19 mouse cellular contexts compared by ENCODE assay signal in genomic region chr4:52331361-52331951, GRCm38 (mm10).
A peak's percentile ranks its signal among the peaks of the same experiment; 100 is the strongest.
DNase-seq lines count a peak whose midpoint lies in the region; ATAC-seq and TF ChIP-seq lines count a peak whose summit lies in the region.
"Had no signal": no experiment of that assay in that cellular context is flagged by ENCODE, and none has a peak within 500 bp of the region (broad histone marks: within the 10 kb centered on the region; RNA-seq: fewer than 3 reads in every experiment).

No protein-coding gene starts in this region.

- no peak overlapping the region for H3K4me2 ChIP-seq in forebrain, embryonic 16.5 days (ENCODE audit: low read length)
- no peak overlapping the region for H3K4me2 ChIP-seq in forebrain, embryonic 11.5 days (ENCODE audit: low read depth, low read length, severe bottlenecking)
- H3K4me2 ChIP-seq in liver, embryonic 11.5 days, result no peak overlapping the region
- H3K4me2 ChIP-seq: hindbrain, embryonic 14.5 days; kidney, embryonic 15.5 days; liver, embryonic 12.5 days; lung, embryonic 15.5 days; midbrain, embryonic 12.5 days had no signal

- no peak overlapping the region for H3K27ac ChIP-seq in forebrain, embryonic 16.5 days (ENCODE audit: low read length)
- no peak overlapping the region for H3K27ac ChIP-seq in forebrain, embryonic 11.5 days (ENCODE audit: low read depth, low read length)
- H3K27ac ChIP-seq in layer of hippocampus, adult 2 months, result peak overlapping the region; percentile 46
- no peak overlapping the region for H3K27ac ChIP-seq in liver, embryonic 11.5 days (ENCODE audit: low read depth, low read length)
- H3K27ac ChIP-seq: heart, embryonic 10.5 days; hindbrain, embryonic 14.5 days; kidney, embryonic 15.5 days; liver, embryonic 12.5 days; lung, embryonic 15.5 days; macrophage; midbrain, embryonic 12.5 days had no signal

- no peak for DNase-seq in forebrain, embryonic 11.5 days (ENCODE audit: low spot score)
- DNase-seq in retina, postnatal 1 day, result peak; percentile 70
- no peak for DNase-seq in retina, embryonic 14.5 days (ENCODE audit: low spot score)
- DNase-seq in layer of hippocampus, adult 2 months (ENCODE audit: low spot score in 2 of 2), result peak; percentile 37 to 57
- DNase-seq in telencephalon, adult 2 months (ENCODE audit: low read depth, low spot score), result peak; percentile 38
- DNase-seq in liver, embryonic 11.5 days (ENCODE audit: low spot score), result no peak
- DNase-seq: embryo, embryonic 11 days; gastrocnemius, postnatal 36 days; heart, postnatal 10 days; thymus, postnatal 14 days had no signal

- H3K9me3 ChIP-seq in forebrain, embryonic 16.5 days (ENCODE audit: control insufficient read depth, low read length), result no peaks in the 10 kb centered on the region
- no peaks in the 10 kb centered on the region for H3K9me3 ChIP-seq in forebrain, embryonic 11.5 days (ENCODE audit: control insufficient read depth, low read length)
- no peaks in the 10 kb centered on the region; the same call in 1 of the 2 replicates for H3K9me3 ChIP-seq in liver, embryonic 11.5 days (ENCODE audit: control insufficient read depth, low read length)
- H3K9me3 ChIP-seq: heart, embryonic 10.5 days; kidney, embryonic 15.5 days; liver, embryonic 12.5 days; lung, embryonic 15.5 days; midbrain, embryonic 12.5 days had no signal

- H3K27me3 ChIP-seq in forebrain, embryonic 16.5 days (replicated peaks; ENCODE audit: control insufficient read depth, insufficient read depth, low read length), result no peaks in the 10 kb centered on the region
- no peaks in the 10 kb centered on the region for H3K27me3 ChIP-seq in forebrain, embryonic 11.5 days (ENCODE audit: control insufficient read depth, insufficient read depth, low read length)
- no peaks in the 10 kb centered on the region for H3K27me3 ChIP-seq in liver, embryonic 11.5 days (replicated peaks; ENCODE audit: control insufficient read depth, insufficient read depth, low read length)
- H3K27me3 ChIP-seq: kidney, embryonic 15.5 days; liver, embryonic 12.5 days; lung, embryonic 15.5 days; midbrain, embryonic 12.5 days had no signal

- TF ChIP-seq CTCF in layer of hippocampus, adult 2 months (conservative IDR thresholded peaks at IDR 0.05), result no peak

- ATAC-seq in forebrain, embryonic 16.5 days, result peak; percentile 52
- no peak for ATAC-seq in forebrain, embryonic 11.5 days (replicated peaks; ENCODE audit: low FRiP score)
- ATAC-seq in liver, embryonic 11.5 days (replicated peaks; ENCODE audit: low FRiP score), result no peak
- ATAC-seq: intestine, embryonic 16.5 days; liver, embryonic 12.5 days had no signal

- 28% methylated on average over 1 of the region's 1 CpGs for WGBS in forebrain, embryonic 16.5 days
- WGBS in forebrain, embryonic 11.5 days, result 90% methylated on average over 1 of the region's 1 CpGs
- 77% methylated on average over 1 of the region's 1 CpGs for WGBS in liver, embryonic 11.5 days

- no peak overlapping the region for H3K9ac ChIP-seq in forebrain, embryonic 16.5 days (replicated peaks; ENCODE audit: low read depth, low read length)
- H3K9ac ChIP-seq in forebrain, embryonic 11.5 days (ENCODE audit: low read length), result no peak overlapping the region
- H3K9ac ChIP-seq in liver, embryonic 11.5 days (ENCODE audit: low read depth, low read length), result no peak overlapping the region
- H3K9ac ChIP-seq: hindbrain, embryonic 14.5 days; kidney, embryonic 15.5 days; liver, embryonic 12.5 days; lung, embryonic 15.5 days; midbrain, embryonic 12.5 days had no signal

- H3K4me3 ChIP-seq in forebrain, embryonic 16.5 days (replicated peaks; ENCODE audit: low read length), result no peak overlapping the region
- no peak overlapping the region for H3K4me3 ChIP-seq in forebrain, embryonic 11.5 days (ENCODE audit: low read depth, low read length)
- H3K4me3 ChIP-seq in layer of hippocampus, adult 2 months, result no peak overlapping the region
- no peak overlapping the region for H3K4me3 ChIP-seq in liver, embryonic 11.5 days (ENCODE audit: low read depth, low read length)
- H3K4me3 ChIP-seq: heart, embryonic 10.5 days; kidney, embryonic 15.5 days; liver, embryonic 12.5 days; lung, embryonic 15.5 days; midbrain, embryonic 12.5 days had no signal

- H3K36me3 ChIP-seq in forebrain, embryonic 16.5 days (ENCODE audit: control insufficient read depth, insufficient read depth), result no peaks in the 10 kb centered on the region
- no peaks in the 10 kb centered on the region for H3K36me3 ChIP-seq in forebrain, embryonic 11.5 days (ENCODE audit: control insufficient read depth, insufficient read depth, low read length)
- H3K36me3 ChIP-seq in liver, embryonic 11.5 days (ENCODE audit: control insufficient read depth, insufficient read depth, low read length), result no peaks in the 10 kb centered on the region
- H3K36me3 ChIP-seq: heart, embryonic 10.5 days; kidney, embryonic 15.5 days; liver, embryonic 12.5 days; lung, embryonic 15.5 days; midbrain, embryonic 12.5 days had no signal

- H3K4me1 ChIP-seq in forebrain, embryonic 16.5 days (replicated peaks; ENCODE audit: control insufficient read depth, insufficient read depth, low read length), result no peaks in the 10 kb centered on the region
- H3K4me1 ChIP-seq in forebrain, embryonic 11.5 days (replicated peaks; ENCODE audit: control insufficient read depth, insufficient read depth, low read length), result no peaks in the 10 kb centered on the region
- H3K4me1 ChIP-seq in liver, embryonic 11.5 days (replicated peaks; ENCODE audit: control insufficient read depth, insufficient read depth, low read length), result no peaks in the 10 kb centered on the region
- H3K4me1 ChIP-seq: heart, embryonic 10.5 days; kidney, embryonic 15.5 days; liver, embryonic 12.5 days; lung, embryonic 15.5 days; midbrain, embryonic 12.5 days had no signal

Comparison
In these comparisons a context has a peak if more than half of its experiments do, and no peak if none do; other contexts are left out.
1. DNase-seq: peak in retina, postnatal 1 day (single experiment), layer of hippocampus, adult 2 months (2 of 2) and telencephalon, adult 2 months (single experiment); none in forebrain, embryonic 11.5 days (single experiment), retina, embryonic 14.5 days (single experiment) and liver, embryonic 11.5 days (single experiment).